Mouse (Mus musculus) frontal cortex, adult 2 months (tissue): ENCODE measurements around the gene Olfr1375. TPM values are rescaled to one million over a fixed set of nuclear protein-coding genes. Genes with fewer than 3 reads are reported as not detected.

ENCODE experiments used
- polyA plus RNA-seq: library from polyadenylated mRNA; depleted of rRNA; stranded (reverse); fragments of >200 nt; gene quantifications from 2 replicates; pipeline ENCODE4 v1.2.3, GENCODE M21; 2012; rRNA removed

The Olfr1375 gene
- polyA plus RNA-seq, 1 experiment, result not detected

Other genes starting within 250 kb of the Olfr1375 start
- gene Zfp354c, start 220.4 kb upstream of the Olfr1375 start, polyA plus RNA-seq, result 17.3 and 22.2 TPM in 2 replicates
- gene Zfp879, start 206.6 kb upstream of the Olfr1375 start, polyA plus RNA-seq, result 1.9 TPM in 2 replicates
- 0.04 TPM in 1 of 2 replicates, not detected in the other for gene Grm6, start 197.4 kb upstream of the Olfr1375 start, polyA plus RNA-seq
- 5.6 and 6.0 TPM in 2 replicates for gene Zfp454, start 160.5 kb upstream of the Olfr1375 start, polyA plus RNA-seq
- gene Zfp2, start 131.9 kb upstream of the Olfr1375 start, polyA plus RNA-seq, result 16.1 and 19.2 TPM in 2 replicates
- gene Zfp354b, start 116.5 kb upstream of the Olfr1375 start, polyA plus RNA-seq, result 2.6 and 2.8 TPM in 2 replicates
- not detected in 2 replicates for gene 4933414I15Rik, start 104.3 kb upstream of the Olfr1375 start, polyA plus RNA-seq
- gene Prop1, start 94.3 kb upstream of the Olfr1375 start, polyA plus RNA-seq, result not detected in 2 replicates
- gene Olfr1378, start 81.6 kb upstream of the Olfr1375 start, polyA plus RNA-seq, result not detected in 2 replicates
- gene Olfr1377, start 66.1 kb upstream of the Olfr1375 start, polyA plus RNA-seq, result not detected in 2 replicates
- gene Olfr51, start 44.5 kb upstream of the Olfr1375 start, polyA plus RNA-seq, result not detected in 2 replicates
- not detected in 2 replicates for gene Olfr54, start 33.9 kb upstream of the Olfr1375 start, polyA plus RNA-seq
- gene Zfp354a, start 11.1 kb downstream of the Olfr1375 start, polyA plus RNA-seq, result 9.8 and 12.5 TPM in 2 replicates
- gene Gm12569, start 172.4 kb downstream of the Olfr1375 start, polyA plus RNA-seq, result not detected in 2 replicates
- gene Clk4, start 213.6 kb downstream of the Olfr1375 start, polyA plus RNA-seq, result 221 and 232 TPM in 2 replicates
- gene BC049762, start 214.9 kb downstream of the Olfr1375 start, polyA plus RNA-seq, result 0.34 and 0.44 TPM in 2 replicates
- 12.6 and 15.2 TPM in 2 replicates for gene Col23a1, start 241.8 kb downstream of the Olfr1375 start, polyA plus RNA-seq